Mouse (Mus musculus): ENCODE results near the gene Gpr161. TPM values are rescaled to one million over a fixed set of nuclear protein-coding genes. Genes with fewer than 3 reads are reported as not detected.

The Gpr161 gene
- polyA plus RNA-seq (2012; rRNA removed) (9.4 and 14.6 TPM in 2 replicates), polyA plus RNA-seq (2014; fragmentation: Nextera tagmentation; extraction: Ambion mirVana) (1.8 and 2.0 TPM in 2 replicates)

DNA sequence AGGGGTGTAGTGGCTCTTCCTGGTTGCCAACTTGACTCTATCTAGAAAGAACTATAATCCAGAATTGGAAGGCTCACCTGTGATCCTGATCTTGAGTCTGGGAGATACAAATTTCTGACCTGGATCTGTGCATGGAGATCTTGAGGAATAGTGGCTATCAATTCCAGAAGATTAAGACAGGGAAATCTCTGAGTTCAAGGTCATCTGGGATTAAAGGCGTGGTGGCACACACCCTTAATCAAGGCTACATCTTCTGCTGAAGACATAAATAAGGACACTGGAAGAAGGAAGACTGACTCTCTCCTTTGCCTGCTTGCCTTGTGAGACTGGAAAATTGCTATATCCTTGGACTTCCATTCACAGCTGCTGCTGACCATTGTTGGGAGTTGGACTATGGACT is at the start of gene Gpr161:
TSS of gene Gpr161 (plus strand) at position 301 of the 400 bp plus-strand sequence.
- no peaks in the 10 kb centered on the region for H3K27me3 ChIP-seq (ENCODE audit: control insufficient read depth, insufficient read depth, low read length)
- no peak within 1 kb of the TSS for H3K4me2 ChIP-seq (replicated peaks; ENCODE audit: low read depth, low read length, severe bottlenecking)
- H3K4me3 ChIP-seq (replicated peaks; ENCODE audit: low read length), result no peak within 1 kb of the TSS
- no peaks in the 10 kb centered on the region for H3K4me1 ChIP-seq (ENCODE audit: control insufficient read depth, insufficient read depth, low read length)
- peaks cover 16% of the 10 kb centered on the region for H3K36me3 ChIP-seq (ENCODE audit: control insufficient read depth, insufficient read depth, low read length)
- H3K9me3 ChIP-seq (ENCODE audit: control insufficient read depth, low read length), result no peaks in the 10 kb centered on the region
- TF ChIP-seq POLR2A (IDR thresholded peaks at IDR 0.05; ENCODE audit: borderline replicate concordance, extremely low read depth, insufficient read depth, insufficient read length), result no peak
- ATAC-seq (ENCODE audit: low FRiP score, low read depth) (no peak), DNase-seq (ENCODE audit: low spot score) (no peak)
- 100% methylated on average over 1 of the region's 1 CpGs for WGBS
- no peak within 1 kb of the TSS for H3K9ac ChIP-seq (ENCODE audit: low read depth, low read length, severe bottlenecking)
- H3K27ac ChIP-seq (replicated peaks; ENCODE audit: low read depth, low read length), result no peak within 1 kb of the TSS

DNA sequence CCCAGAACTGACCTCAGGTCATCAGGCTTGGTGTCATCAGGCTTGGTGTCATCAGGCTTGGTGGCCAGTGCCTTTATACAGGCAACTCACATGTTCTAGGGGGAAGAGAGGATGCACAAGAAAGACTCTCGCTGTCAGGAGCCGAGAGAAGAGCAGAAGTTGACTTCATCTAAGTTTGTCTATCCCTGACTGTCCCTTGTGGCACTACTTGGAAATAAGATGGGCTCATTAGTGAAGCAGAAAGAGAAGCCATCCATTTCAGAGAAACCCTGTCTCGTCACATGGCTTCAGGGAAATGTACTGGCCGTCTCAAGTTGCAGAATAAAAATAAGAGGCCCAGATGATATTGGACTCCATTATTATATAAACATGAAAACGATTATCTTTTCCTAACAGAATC is 49.0 kb upstream of the Gpr161 start:
- ATAC-seq (ENCODE audit: low FRiP score, low read depth), result no peak
- H3K9ac ChIP-seq (ENCODE audit: low read depth, low read length, severe bottlenecking), result no peak overlapping the region
- H3K27me3 ChIP-seq (ENCODE audit: control insufficient read depth, insufficient read depth, low read length), result no peaks in the 10 kb centered on the region
- no peak for TF ChIP-seq POLR2A (IDR thresholded peaks at IDR 0.05; ENCODE audit: borderline replicate concordance, extremely low read depth, insufficient read depth, insufficient read length)
- DNase-seq (ENCODE audit: low spot score), result no peak
- WGBS, result 71% methylated on average over 5 of the region's 5 CpGs
- no peaks in the 10 kb centered on the region for H3K9me3 ChIP-seq (ENCODE audit: control insufficient read depth, low read length)
- H3K36me3 ChIP-seq (ENCODE audit: control insufficient read depth, insufficient read depth, low read length), result no peaks in the 10 kb centered on the region
- H3K4me3 ChIP-seq (replicated peaks; ENCODE audit: low read length), result no peak overlapping the region
- no peak overlapping the region for H3K4me2 ChIP-seq (replicated peaks; ENCODE audit: low read depth, low read length, severe bottlenecking)
- no peaks in the 10 kb centered on the region for H3K4me1 ChIP-seq (ENCODE audit: control insufficient read depth, insufficient read depth, low read length)
- no peak overlapping the region for H3K27ac ChIP-seq (replicated peaks; ENCODE audit: low read depth, low read length)

DNA sequence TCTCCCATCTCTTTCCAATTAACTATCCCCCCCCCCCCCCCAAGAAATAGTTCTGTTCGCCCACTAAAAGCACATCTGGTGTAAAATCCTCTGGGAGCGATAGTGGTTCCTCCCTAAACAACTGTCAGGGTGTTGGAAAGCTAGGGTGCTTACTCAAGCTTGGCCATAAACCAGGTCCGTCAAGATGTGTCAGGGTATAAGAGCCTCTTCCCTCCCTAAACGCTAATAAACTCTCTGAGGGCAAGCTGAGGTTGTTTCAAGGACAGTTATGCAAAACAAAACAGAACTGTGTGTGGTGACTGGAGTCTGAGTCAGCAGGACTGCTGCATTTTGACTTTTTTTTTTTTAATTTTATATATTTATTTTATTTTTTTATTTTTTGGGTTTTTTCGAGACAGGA is 48.5 kb upstream of the Gpr161 start:
- no peak overlapping the region for H3K9ac ChIP-seq (ENCODE audit: low read depth, low read length, severe bottlenecking)
- H3K4me2 ChIP-seq (replicated peaks; ENCODE audit: low read depth, low read length, severe bottlenecking), result no peak overlapping the region
- 53% methylated on average over 5 of the region's 5 CpGs for WGBS
- H3K36me3 ChIP-seq (ENCODE audit: control insufficient read depth, insufficient read depth, low read length), result no peaks in the 10 kb centered on the region
- DNase-seq (ENCODE audit: low spot score) (no peak), ATAC-seq (ENCODE audit: low FRiP score, low read depth) (no peak)
- no peaks in the 10 kb centered on the region for H3K9me3 ChIP-seq (ENCODE audit: control insufficient read depth, low read length)
- H3K4me1 ChIP-seq (ENCODE audit: control insufficient read depth, insufficient read depth, low read length), result no peaks in the 10 kb centered on the region
- H3K4me3 ChIP-seq (replicated peaks; ENCODE audit: low read length), result no peak overlapping the region
- H3K27ac ChIP-seq (replicated peaks; ENCODE audit: low read depth, low read length), result no peak overlapping the region
- no peaks in the 10 kb centered on the region for H3K27me3 ChIP-seq (ENCODE audit: control insufficient read depth, insufficient read depth, low read length)
- TF ChIP-seq POLR2A (IDR thresholded peaks at IDR 0.05; ENCODE audit: borderline replicate concordance, extremely low read depth, insufficient read depth, insufficient read length), result no peak

- no peak for TF ChIP-seq POLR2A (IDR thresholded peaks at IDR 0.05; ENCODE audit: borderline replicate concordance, extremely low read depth, insufficient read depth, insufficient read length)
- ATAC-seq (ENCODE audit: low FRiP score, low read depth), result no peak
- Histone ChIP-seq H3K27ac (replicated peaks; ENCODE audit: low read depth, low read length) (no peak overlapping the region), H3K4me3 (replicated peaks; ENCODE audit: low read length) (no peak overlapping the region), H3K4me1 (ENCODE audit: control insufficient read depth, insufficient read depth, low read length) (no peaks in the 10 kb centered on the region), H3K9ac (ENCODE audit: low read depth, low read length, severe bottlenecking) (no peak overlapping the region), H3K9me3 (ENCODE audit: control insufficient read depth, low read length) (no peaks in the 10 kb centered on the region), H3K36me3 (ENCODE audit: control insufficient read depth, insufficient read depth, low read length) (no peaks in the 10 kb centered on the region), H3K4me2 (replicated peaks; ENCODE audit: low read depth, low read length, severe bottlenecking) (no peak overlapping the region), H3K27me3 (ENCODE audit: control insufficient read depth, insufficient read depth, low read length) (no peaks in the 10 kb centered on the region)
- DNase-seq (ENCODE audit: low spot score), result no peak
- 89% methylated on average over 3 of the region's 3 CpGs for WGBS
Observed at GRCm38 (mm10) chr1:165247788-165248187, 47.8 kb upstream of the Gpr161 start.

DNA sequence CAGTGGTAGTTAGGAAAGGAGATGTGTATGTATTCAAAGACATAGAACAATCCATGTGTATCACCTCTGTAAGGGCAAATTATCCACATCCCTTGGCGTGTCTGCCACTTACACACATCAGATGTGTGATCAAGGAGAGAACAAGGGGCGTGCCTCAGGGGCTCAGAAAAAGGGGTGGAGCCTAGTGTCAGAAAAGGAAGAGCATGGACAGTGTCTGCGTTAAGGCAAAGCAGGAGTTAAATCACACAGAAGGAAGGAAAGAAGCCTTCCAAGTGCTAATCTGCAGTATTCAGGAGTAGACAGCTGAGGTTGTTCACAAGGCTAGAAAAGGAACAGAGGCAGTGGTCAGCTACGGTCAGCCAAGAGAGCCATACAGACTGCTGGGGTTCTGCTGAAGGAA is 46.7 kb upstream of the Gpr161 start:
- no peaks in the 10 kb centered on the region for H3K36me3 ChIP-seq (ENCODE audit: control insufficient read depth, insufficient read depth, low read length)
- H3K27ac ChIP-seq (replicated peaks; ENCODE audit: low read depth, low read length), result no peak overlapping the region
- H3K9ac ChIP-seq (ENCODE audit: low read depth, low read length, severe bottlenecking), result no peak overlapping the region
- 61% methylated on average over 4 of the region's 4 CpGs for WGBS
- TF ChIP-seq POLR2A (IDR thresholded peaks at IDR 0.05; ENCODE audit: borderline replicate concordance, extremely low read depth, insufficient read depth, insufficient read length), result no peak
- H3K9me3 ChIP-seq (ENCODE audit: control insufficient read depth, low read length), result no peaks in the 10 kb centered on the region
- no peak for ATAC-seq (ENCODE audit: low FRiP score, low read depth)
- H3K27me3 ChIP-seq (ENCODE audit: control insufficient read depth, insufficient read depth, low read length), result no peaks in the 10 kb centered on the region
- no peak for DNase-seq (ENCODE audit: low spot score)
- H3K4me1 ChIP-seq (ENCODE audit: control insufficient read depth, insufficient read depth, low read length), result no peaks in the 10 kb centered on the region
- H3K4me2 ChIP-seq (replicated peaks; ENCODE audit: low read depth, low read length, severe bottlenecking), result no peak overlapping the region
- no peak overlapping the region for H3K4me3 ChIP-seq (replicated peaks; ENCODE audit: low read length)

DNA sequence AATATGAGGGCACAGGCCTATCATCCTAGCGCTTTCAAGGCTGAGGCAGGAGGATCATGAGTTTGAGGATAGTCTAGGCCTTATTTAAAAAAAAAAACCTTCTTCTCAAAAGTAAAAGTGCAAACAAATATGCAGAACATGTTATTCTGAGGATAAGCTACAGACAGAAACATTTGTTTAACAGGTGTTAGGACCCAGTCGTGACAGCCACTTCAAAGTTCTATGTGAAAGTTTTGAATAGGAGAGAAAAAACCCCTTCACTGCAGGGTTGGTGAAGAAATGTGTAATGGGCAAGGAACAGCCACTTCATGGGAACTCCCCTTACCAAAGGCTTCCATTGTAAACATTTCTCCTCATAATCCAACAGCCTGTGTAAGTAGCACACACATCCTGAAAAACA is 45.0 kb upstream of the Gpr161 start:
- ATAC-seq (ENCODE audit: low FRiP score, low read depth) (no peak), DNase-seq (ENCODE audit: low spot score) (no peak)
- Histone ChIP-seq H3K27me3 (ENCODE audit: control insufficient read depth, insufficient read depth, low read length) (no peaks in the 10 kb centered on the region), H3K4me2 (replicated peaks; ENCODE audit: low read depth, low read length, severe bottlenecking) (no peak overlapping the region), H3K4me3 (replicated peaks; ENCODE audit: low read length) (no peak overlapping the region), H3K4me1 (ENCODE audit: control insufficient read depth, insufficient read depth, low read length) (no peaks in the 10 kb centered on the region), H3K36me3 (ENCODE audit: control insufficient read depth, insufficient read depth, low read length) (no peaks in the 10 kb centered on the region), H3K9ac (ENCODE audit: low read depth, low read length, severe bottlenecking) (no peak overlapping the region), H3K27ac (replicated peaks; ENCODE audit: low read depth, low read length) (no peak overlapping the region), H3K9me3 (ENCODE audit: control insufficient read depth, low read length) (no peaks in the 10 kb centered on the region)
- WGBS, result 79% methylated on average over 2 of the region's 2 CpGs
- no peak for TF ChIP-seq POLR2A (IDR thresholded peaks at IDR 0.05; ENCODE audit: borderline replicate concordance, extremely low read depth, insufficient read depth, insufficient read length)
